Mouse (Mus musculus) MN1 (cell line): ENCODE measurements around the gene 2310057J18Rik.
"Not testable (repeated sequence)": the region's sequence is repeated elsewhere in the genome, so short reads cannot be mapped to it uniquely, and the experiment has no call there.

Experiments
- DNase-seq: peaks from one replicate; pipeline ENCODE4 v3.0.0-alpha.2; 2016; ENCODE audit warnings: low spot score

2310057J18Rik gene

GRCm38 (mm10) chr10:28986203-28986602 is at the start of gene 2310057J18Rik:
Gene 2310057J18Rik, minus strand, starts transcription at chr10:28986303.
- DNase-seq: no peak

- not testable (repeated sequence) for DNase-seq
Measured at GRCm38 (mm10) chr10:29029960-29030359, 43.9 kb upstream of the 2310057J18Rik start.

DNA sequence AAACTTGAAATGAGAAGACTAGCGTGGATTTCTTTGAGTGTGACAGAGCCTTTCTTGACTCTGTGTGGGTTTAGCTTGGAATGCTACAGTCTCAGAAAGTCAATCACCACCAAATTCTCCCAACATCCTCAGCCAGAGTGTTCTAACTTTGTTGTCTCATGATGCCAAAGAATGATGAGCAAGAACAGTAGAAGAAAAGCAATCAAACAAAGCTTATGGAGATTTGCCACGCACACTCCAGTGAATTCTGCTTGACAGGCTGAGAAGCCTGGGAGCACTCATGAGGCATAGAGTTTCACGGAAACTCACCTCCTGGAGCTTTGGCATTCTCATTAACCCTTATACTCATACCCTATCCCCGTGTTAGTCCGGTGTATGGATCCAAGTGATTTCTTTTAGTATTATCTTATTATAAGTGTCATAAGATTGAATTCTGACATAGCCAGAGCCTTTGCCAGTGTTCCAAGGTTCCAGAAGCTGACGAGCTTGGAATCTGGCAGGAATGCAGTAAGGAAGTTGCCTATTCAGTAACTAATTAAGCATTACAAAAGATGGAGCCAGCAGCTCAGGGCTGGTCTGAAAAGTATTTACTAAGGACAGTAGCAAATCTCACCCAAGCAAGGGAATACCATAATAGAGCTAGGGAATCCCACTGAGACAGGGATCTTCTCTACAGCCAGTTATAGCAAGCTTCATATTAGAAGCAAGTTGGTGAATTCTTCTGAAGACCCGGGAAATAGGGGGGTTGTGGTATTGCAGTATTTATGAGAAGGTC is 33.6 kb upstream of the 2310057J18Rik start:
- DNase-seq: no peak

- no peak for DNase-seq
Measured at GRCm38 (mm10) chr10:28997776-28998175, 11.7 kb upstream of the 2310057J18Rik start.

DNA sequence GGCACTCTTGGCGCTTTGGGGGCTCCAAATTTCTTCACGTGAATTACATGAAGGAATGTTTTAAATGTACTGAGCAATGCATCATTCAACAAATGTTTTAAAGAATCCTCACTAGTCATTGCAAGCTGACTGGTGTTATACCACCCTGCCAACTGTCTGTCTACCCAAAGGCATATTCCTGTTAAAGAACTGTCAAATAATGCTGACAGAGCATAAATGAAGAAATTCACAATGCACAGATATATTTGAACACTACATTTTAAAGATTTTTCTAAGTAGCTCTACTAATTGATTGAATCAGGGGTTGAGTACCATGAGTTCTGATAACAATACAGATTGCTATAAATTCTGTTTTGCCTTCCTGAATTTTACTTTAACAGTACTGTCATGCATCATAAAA is 2.9 kb upstream of the 2310057J18Rik start:
- DNase-seq: no peak

DNA sequence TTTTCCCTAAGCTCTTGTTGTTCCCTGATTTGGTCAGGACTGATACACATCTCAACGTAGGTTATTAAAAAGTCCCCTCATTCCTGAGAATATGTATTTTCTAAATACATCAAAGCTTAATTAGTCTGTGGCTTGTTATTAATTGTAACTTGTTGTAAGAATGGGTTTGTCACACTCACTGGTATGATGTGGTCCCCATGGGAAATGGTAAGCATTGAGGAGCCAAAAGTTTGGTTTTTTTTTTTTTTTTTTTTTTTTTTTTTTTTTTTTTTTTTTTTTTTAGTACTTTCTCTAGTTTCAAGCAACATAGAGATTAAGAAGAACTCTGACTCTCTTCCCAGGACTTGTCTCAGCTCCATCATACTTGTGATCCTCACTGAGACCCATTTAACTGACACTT is 17.9 kb downstream of the 2310057J18Rik start:
- DNase-seq: no peak

DNA sequence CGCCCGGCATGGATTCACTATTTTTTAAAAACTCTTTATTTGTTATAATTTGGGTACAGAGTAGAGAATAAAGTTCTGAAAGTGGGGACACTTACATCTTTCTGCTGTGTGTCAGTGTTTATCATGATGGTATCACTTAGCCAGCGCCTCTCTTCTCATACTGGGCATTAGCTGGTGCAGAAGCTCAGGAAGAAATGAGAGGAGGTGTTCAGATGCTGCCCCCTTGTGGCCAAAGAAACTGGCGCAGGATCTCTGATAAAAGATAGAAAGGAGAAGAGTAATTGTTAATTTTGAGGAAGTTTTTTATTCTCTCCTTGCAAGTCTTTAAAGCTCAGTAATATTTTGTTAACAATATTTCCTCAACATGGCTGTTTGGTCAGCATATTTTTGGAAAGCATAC is 31.0 kb downstream of the 2310057J18Rik start:
- DNase-seq: peak; percentile 53

DNA sequence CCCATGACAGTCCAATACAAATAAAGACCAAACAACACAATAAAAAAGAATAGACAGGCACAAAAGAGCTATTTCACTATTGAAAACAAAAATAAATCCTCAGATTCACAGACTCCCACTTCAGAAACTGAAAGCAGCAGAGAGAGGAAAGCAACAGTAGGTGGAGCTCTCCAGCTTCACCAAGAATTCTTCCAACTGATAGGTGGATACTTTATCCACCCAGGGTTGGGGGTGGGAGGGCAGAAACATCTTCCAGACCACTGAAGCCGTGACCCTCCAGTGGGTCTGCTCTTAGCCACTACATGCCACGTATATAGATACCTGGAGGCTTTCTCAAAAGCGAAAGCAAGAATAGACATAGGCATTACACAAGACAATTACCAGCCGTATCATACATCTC is 31.6 kb downstream of the 2310057J18Rik start:
- DNase-seq: no peak
